Mouse (Mus musculus) small intestine, adult 2 months (tissue): Measurements from ENCODE around the gene Tkt. TPM values are rescaled to one million over a fixed set of nuclear protein-coding genes. Genes with fewer than 3 reads are reported as not detected.

Experiments
- H3K27ac ChIP-seq: fragments of 200-500 bp; 2 replicates; pipeline ENCODE4 v1.5.1; 2012; ENCODE audit warnings: low read depth, low read length, control low read depth, inconsistent platforms; ENCODE audit not compliant: insufficient read depth
- H3K27me3 ChIP-seq: fragments of 200-500 bp; 2 replicates; pipeline ENCODE4 v1.6.1; 2012; ENCODE audit warnings: mild to moderate bottlenecking, moderate library complexity, low read length, inconsistent platforms; ENCODE audit not compliant: control insufficient read depth, insufficient read depth
- H3K36me3 ChIP-seq: fragments of 200-500 bp; 2 replicates; pipeline ENCODE4 v1.6.1; 2012; ENCODE audit warnings: mild to moderate bottlenecking, low read length, control low read depth, inconsistent platforms; ENCODE audit not compliant: control insufficient read depth, insufficient read depth
- H3K4me1 ChIP-seq: fragments of 200-500 bp; 2 replicates; pipeline ENCODE4 v1.6.1; 2012; ENCODE audit warnings: low read length, inconsistent platforms, mixed read lengths; ENCODE audit not compliant: control insufficient read depth, insufficient read depth, insufficient read length
- H3K4me3 ChIP-seq: fragments of 200-500 bp; 2 replicates; pipeline ENCODE4 v1.5.1; 2012; ENCODE audit warnings: low read depth, mild to moderate bottlenecking, control low read depth, inconsistent platforms, low read length, moderate library complexity
- CTCF ChIP-seq: fragments of 200-500 bp; IDR thresholded peaks from 2 replicates; pipeline ENCODE4 v1.5.1; 2012; ENCODE audit warnings: low read depth, mild to moderate bottlenecking, control low read depth, inconsistent platforms, low read length, moderate library complexity, mixed read lengths; ENCODE audit not compliant: insufficient replicate concordance, insufficient read length; ENCODE audit errors: extremely low read depth
- POLR2A ChIP-seq: fragments of 200-500 bp; IDR thresholded peaks from 2 replicates; pipeline ENCODE4 v1.6.1; 2012; ENCODE audit warnings: low read depth, mild to moderate bottlenecking, control low read depth, inconsistent platforms, low read length, moderate library complexity
- WGBS: fragments of 180-500 bp; shearing (Covaris S2); methylation state at CpG from one replicate; pipeline ENCODE4 v1.1.7; 2018; 5-methylcytosine and 5-hydroxymethylcytosine counted together
- polyA plus RNA-seq: library from polyadenylated mRNA; depleted of rRNA; stranded (reverse); fragments of >200 nt; gene quantifications from 2 replicates; pipeline ENCODE4 v1.2.3, GENCODE M21; 2012; rRNA removed

Gene Tkt
- polyA plus RNA-seq: 160 and 364 TPM in 2 replicates

- Histone ChIP-seq H3K27ac (peak within 1 kb of the TSS; percentile 91), H3K36me3 (no peaks in the 10 kb centered on the region; the same call in 1 of the 2 replicates), H3K4me3 (peak within 1 kb of the TSS; percentile 74), H3K4me1 (peaks cover 16% of the 10 kb centered on the region), H3K27me3 (no peaks in the 10 kb centered on the region)
- TF ChIP-seq CTCF (no peak), POLR2A (no peak)
- 17% methylated on average over 8 of the region's 8 CpGs for WGBS
Measured at GRCm38 (mm10) chr14:30548131-30548720, at the start of gene Tkt. Gene Tkt, plus strand, starts transcription at chr14:30548359.

GRCm38 (mm10) chr14:30504990-30505389, 43.2 kb upstream of the Tkt start:
- Histone ChIP-seq H3K4me3 (no peak overlapping the region), H3K27me3 (no peaks in the 10 kb centered on the region), H3K27ac (no peak overlapping the region), H3K4me1 (no peaks in the 10 kb centered on the region), H3K36me3 (peaks cover 29% of the 10 kb centered on the region)
- TF ChIP-seq POLR2A (no peak), CTCF (no peak)
- 93% methylated on average over 5 of the region's 5 CpGs for WGBS

- Histone ChIP-seq H3K27ac (no peak overlapping the region), H3K36me3 (peaks cover 47% of the 10 kb centered on the region), H3K4me3 (no peak overlapping the region), H3K27me3 (no peaks in the 10 kb centered on the region), H3K4me1 (no peaks in the 10 kb centered on the region)
- TF ChIP-seq CTCF (no peak), POLR2A (no peak)
- 89% methylated on average over 6 of the region's 6 CpGs for WGBS
Measured at GRCm38 (mm10) chr14:30510214-30510763, 37.9 kb upstream of the Tkt start.

DNA sequence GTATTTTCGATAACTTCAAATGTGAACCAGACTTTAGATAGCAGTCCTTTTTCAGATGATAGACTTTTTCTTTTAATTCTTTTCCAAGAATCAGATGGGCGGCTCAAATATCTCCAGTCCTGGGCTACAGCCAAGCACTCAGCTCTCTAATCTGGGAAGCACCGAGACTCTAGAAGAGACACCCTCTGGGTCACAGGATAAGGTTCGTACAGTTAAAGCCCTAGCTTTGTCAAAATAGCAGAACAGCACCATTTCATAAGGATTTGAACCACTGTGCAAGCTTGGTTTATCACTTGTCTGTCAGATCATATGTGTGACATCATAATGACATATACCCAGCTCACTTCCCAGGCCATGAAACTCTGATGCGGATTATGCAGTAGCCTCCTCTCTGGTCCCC, 35.3 kb upstream of the Tkt start:
- Histone ChIP-seq H3K27me3 (no peaks in the 10 kb centered on the region), H3K27ac (no peak overlapping the region), H3K36me3 (peaks cover 39% of the 10 kb centered on the region), H3K4me3 (no peak overlapping the region), H3K4me1 (no peaks in the 10 kb centered on the region)
- 87% methylated on average over 5 of the region's 5 CpGs for WGBS
- TF ChIP-seq POLR2A (no peak), CTCF (no peak)

GRCm38 (mm10) chr14:30515931-30516723, 32.0 kb upstream of the Tkt start:
- Histone ChIP-seq H3K36me3 (peaks cover 50% of the 10 kb centered on the region), H3K4me1 (no peaks in the 10 kb centered on the region), H3K4me3 (no peak overlapping the region), H3K27ac (no peak overlapping the region), H3K27me3 (no peaks in the 10 kb centered on the region)
- 72% methylated on average over 13 of the region's 13 CpGs for WGBS
- TF ChIP-seq CTCF (peak; percentile 26; the same call in 1 of the 2 replicates), POLR2A (no peak)

- 89% methylated on average over 5 of the region's 5 CpGs for WGBS
- no peak for TF ChIP-seq CTCF
- no peak for TF ChIP-seq POLR2A
- no peaks in the 10 kb centered on the region for H3K27me3 ChIP-seq
- no peaks in the 10 kb centered on the region for H3K4me1 ChIP-seq
- peaks cover 60% of the 10 kb centered on the region for H3K36me3 ChIP-seq
- no peak overlapping the region for H3K27ac ChIP-seq
- no peak overlapping the region for H3K4me3 ChIP-seq
Measured at GRCm38 (mm10) chr14:30519323-30519722, 28.8 kb upstream of the Tkt start.

DNA sequence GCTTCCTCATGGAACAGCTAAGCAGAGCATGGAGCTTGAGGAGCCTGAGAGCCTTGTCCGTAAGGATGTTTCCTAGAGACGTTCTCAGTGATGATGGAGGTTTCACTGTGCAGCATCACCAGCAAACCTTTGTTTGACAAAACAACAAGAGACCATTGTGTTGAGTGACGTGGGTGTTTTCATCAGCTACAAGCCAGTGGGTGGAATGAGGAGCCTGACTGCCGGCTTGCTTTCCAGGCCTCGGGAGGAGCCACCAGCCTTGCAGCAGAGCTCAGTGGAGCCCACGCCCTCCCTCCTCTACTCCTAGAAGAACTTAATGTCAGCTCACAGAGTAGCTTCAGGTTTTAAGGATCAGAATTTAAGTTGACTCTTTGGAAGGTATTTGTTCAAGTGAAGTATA, 24.8 kb upstream of the Tkt start:
- no peak overlapping the region for H3K27ac ChIP-seq
- WGBS: 83% methylated on average over 6 of the region's 6 CpGs
- H3K4me3 ChIP-seq: no peak overlapping the region
- no peaks in the 10 kb centered on the region for H3K4me1 ChIP-seq
- TF ChIP-seq CTCF: no peak
- no peak for TF ChIP-seq POLR2A
- H3K27me3 ChIP-seq: no peaks in the 10 kb centered on the region
- peaks cover 71% of the 10 kb centered on the region for H3K36me3 ChIP-seq
